Mouse (Mus musculus) adrenal gland, adult (tissue): ENCODE measurements around the gene Cryaa.
"Not testable (repeated sequence)": the region's sequence is repeated elsewhere in the genome, so short reads cannot be mapped to it uniquely, and the experiment has no call there.

Experiments
- DNase-seq, 2 experiments: peaks; one replicate each; pipeline ENCODE4 v3.0.0; 2022 to 2023; ENCODE audit warnings: low spot score in 1 of 2; ENCODE audit not compliant: inconsistent age in 2 of 2

Cryaa gene

DNA sequence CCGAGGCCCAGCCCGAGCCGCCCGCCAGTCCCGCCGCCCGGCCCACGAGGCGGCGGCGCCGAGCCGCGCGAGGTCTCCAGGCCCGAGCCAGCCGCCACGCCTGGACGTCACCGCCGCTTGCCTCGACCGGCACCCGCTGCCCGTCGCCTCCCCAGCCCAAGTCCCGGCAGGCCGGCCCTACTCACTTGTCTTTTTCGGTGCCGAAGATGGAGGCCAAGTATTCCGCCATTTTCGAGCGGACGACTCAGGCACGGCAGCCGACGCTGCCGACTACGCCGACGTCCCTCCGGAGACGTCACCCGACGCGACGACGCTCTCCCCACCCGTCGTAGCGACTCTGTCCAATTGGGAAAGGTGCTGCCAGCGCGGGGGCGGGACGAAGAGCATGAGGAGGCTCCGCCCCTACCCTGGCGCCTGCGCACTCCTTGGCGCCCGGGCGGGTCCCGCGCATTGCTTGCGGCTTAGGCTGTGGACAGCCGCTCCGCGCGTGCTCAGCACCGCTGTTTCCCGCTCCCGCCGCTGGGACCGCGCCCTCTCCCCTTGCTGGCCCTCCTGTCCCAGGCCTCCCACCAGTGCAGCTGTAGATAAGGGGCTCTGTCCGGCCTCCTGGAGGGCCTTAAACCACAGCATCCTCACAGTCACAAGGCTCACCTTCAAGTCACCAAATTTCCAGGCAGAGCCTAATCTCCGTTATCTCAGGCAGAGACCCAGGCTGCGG is 19.0 kb upstream of the Cryaa start, which contains the start of gene U2af1:
U2af1 (minus strand) TSS at position 425 of the 718 bp plus-strand sequence.
- peak; percentile 98 to 99 for DNase-seq

DNA sequence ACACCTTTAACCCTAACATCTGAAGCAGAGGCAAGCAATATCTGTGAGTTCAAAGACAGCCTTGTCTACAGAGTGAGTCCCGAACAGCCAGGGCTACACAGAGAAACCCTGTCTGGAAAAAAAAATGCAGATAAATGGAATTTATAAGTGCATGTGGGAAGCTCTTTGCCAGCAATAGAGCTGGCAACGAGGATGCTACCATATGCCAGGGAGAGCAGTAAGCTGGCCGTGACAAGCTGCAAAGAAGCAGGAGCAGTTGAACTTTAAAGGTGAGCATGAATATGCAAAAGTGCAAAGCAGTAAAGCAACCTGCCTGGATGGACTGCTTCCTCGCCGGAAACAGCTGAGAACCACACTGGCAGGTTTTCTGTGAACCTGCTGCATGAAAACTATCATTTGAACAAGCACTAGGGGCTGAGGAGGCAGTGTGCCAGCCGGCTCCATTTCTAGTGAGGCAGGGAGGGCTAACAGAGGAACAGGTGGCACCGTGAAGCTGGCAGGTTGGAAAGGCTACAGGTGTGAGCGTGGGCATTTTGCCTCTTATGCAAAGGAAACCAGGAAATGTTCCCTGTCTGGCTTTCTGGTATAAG is 16.9 kb upstream of the Cryaa start:
- DNase-seq: no peak

DNA sequence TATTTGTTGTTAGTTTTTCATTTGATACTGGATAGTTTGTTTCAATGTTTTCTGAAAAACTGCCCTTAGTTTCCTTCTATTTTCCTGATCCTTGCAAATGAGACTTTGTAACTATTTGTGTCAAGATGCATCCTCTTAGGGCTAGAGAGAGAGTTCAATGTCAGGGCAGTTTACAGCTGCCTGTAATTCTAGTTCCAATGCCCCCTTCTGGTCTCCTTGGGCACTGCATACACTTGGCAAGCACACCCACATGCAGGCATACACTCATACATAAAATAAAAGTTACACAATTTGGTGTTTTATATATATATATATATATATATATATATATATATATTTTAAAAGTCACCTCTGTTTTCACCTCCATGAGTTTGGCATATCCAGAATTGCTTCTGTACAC is 14.8 kb upstream of the Cryaa start:
- no peak for DNase-seq

DNA sequence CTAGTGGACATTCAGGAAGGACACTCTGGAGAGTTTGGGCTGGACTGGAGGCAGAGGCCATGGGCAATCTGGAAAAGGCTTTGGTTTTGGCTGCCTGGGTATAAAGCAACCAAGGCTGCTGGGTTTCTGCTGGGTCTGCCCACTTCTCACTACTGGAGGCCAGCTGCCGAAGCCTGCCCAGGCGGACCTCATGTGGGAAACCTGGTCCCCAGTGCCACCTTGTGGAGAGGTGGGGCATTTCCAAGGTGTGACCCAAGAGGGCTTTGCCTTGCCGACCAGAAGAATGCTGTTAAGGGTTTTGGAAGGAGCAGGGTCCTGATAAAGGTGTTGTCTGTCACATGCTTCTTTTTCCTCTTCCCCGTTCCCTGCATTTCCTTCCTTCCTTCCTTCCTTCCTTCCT is 12.8 kb upstream of the Cryaa start:
- peak; percentile 84 to 93 for DNase-seq

DNA sequence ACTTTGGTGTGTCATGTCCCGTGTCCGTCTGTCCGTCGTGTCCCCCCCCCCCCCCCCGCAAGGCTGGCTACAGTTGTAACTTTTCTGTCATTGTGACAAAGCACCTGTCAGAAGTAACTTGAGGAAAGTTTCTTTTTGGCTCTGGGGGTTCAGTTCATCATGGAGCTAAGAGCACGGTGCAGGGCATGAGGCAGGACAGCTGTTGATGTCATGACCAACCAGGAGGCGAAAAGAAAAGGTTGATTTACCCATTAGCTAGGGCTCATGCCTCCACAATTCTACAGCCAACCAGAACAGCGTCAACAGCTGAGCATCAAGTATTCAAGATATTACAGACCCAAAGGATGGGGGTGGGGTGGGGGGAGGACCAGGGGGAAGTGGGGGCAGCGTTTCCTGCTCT is 9.3 kb upstream of the Cryaa start:
- no peak for DNase-seq

DNA sequence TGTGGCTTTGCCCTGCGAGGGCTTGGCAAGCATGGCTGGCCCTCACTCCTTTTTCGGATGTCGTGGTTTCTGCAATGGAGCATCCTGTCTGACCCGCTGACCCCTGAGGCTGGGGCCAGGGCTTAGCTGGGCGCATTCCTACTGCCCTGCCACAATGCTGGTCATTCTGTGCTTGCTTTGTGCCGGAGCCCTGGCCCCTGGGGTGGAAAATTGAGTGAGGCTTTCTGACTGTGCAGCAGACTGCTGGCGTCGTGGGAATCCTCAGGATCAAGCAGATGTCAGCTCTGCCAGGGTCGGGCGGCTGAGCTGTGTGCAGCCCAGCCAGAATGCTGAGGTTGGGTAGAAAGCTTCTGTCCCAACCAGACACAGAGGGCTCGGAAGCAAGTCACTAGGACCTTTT is 7.4 kb upstream of the Cryaa start:
- DNase-seq: no peak

DNA sequence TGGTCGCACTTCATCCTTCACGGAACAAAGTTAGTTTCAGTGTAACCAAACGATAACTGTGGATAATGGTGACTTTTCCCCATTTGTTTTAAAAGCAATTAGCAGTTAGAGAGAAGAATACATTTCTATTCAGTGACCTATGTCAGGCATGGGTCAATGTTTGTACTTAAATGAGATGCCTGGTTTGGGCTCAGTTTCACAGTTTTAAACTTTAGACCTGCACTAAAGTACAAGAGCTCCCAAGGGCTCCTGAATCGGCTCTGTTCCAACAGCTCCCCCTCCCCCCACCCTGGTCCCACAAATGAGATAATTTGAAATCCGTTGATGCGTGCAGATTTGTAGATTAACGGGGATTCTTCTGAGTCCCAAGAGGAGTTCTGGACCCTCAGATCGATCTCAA is 5.9 kb upstream of the Cryaa start:
- no peak for DNase-seq

DNA sequence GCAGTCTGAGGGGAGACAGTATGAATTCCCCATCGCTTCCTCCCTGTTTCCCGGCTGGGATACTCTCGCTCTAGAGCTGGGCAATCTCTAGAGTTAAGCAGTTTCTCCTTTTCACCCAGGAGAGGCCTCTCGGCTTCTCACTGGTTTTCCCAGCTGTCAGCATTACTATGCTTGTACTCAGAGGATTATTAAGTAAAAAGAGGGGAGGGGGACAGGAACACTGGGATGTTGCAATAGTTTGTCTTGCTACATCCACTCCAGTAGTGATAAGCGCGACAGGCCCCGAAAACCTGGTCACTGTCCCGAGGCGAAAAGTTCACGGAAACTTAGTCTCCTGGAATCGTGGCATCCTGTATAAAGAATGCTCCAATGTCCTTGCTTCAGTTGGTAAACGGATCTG is 5.3 kb upstream of the Cryaa start:
- DNase-seq: no peak

DNA sequence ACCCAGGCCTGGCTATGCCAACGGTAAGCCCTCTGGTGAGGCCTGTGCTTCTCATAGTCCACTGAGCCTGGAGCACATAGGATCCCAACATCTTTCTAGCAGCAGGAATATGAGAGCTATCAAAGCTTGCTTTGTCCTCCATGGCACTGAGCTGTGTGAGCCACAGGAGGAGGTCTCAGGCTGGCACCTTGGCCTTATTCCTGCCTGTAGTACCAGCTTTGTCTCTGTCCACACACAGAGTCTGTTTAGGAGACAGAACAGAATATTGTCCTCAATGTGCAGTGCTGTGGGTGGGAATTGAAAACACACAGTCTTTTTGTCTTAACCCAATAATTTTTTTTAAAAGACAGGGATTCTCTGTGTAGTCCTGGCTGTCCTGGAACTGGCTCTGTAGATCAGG is 3.2 kb upstream of the Cryaa start:
- DNase-seq: no peak

DNA sequence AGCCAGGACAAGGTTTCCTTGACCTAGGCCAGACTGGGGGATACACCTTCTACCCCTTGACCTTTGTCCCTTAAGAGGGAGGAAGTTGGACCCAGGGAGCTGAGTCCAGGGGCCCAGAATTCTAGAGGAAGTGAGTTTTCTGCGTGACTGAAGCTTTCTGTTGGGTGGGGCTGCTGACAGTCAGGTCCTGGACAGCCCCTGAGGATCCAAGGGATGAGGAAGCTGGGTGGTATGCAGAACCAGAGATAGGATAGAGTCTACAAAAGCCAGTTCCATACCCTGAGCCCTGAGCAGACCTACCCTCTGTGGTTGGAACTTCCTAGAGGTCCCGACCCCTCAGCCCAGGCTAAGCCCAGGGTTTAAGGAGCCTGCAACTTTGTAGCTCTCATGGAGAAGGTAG is 2.8 kb downstream of the Cryaa start:
- no peak for DNase-seq

DNA sequence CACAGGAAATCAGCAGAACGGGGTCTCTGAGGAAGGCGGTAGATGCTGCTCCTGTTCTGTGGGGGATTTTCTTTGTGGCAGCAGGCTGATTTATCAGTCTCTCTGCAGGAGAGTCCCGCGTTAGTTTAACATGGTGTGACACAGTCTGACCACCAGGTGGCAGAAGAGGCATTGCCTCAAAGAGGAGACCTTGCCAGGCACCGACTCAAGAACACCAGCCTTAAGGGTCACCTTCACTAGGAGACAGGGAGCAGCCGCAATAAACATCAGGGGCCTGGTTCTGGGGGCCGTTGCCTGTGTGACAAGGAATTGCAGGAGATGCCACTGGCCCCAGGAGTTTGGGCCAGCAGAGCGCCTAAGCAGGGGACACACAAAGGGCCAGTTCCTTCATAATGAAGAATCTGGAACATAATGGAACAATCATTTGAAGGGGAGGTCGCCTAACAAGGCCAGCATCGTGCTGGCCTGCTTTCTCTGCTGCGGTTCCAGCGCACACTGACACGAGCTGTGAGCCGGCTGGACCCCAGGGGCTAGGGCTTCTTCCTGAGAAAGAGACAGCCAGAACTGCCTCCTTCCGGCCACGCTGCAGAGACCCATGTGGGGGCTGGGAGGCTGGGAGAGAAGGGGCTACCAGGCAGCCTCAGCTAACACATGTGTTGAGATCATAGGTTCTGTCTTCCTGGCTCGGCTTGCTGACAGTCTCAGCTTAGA is 8.1 kb downstream of the Cryaa start:
- peak; percentile 80 to 94 for DNase-seq

DNA sequence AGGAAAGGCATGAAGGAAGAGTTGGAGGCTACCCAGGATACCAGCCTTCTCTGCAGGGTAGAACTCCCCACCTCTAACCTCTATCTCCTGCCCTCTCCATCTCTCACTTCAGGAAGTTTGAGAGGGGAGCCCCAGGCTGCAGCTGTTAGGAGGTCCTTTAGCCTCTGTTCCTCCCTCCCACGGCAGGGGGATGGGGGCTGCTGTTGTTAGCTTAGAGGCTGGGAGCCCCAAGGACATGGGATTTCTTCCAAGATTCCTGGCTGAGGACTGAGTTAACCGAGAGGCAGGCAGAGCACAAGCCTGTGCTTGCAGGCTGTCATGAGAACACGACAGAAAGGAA is 8.6 kb downstream of the Cryaa start:
- DNase-seq: peak; percentile 31 to 76

DNA sequence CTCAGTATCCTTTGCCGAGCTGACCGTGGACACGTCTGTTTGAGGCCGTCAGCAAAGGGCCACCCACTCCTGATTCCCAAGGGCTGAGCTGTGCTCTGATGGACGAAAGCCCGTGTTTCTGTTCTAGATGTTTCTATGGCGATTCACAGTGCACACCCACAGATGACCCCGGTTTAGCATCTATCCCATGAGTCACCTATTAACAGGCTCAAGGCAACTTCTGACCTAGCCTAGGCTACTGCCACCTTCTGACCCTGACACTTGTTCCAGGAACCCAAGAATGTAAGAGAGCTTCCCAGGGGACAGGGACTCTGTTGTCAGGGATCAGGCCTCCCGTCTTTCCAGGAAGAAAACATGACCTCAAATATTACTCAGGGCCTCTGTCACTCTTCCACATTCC is 10.5 kb downstream of the Cryaa start:
- DNase-seq: peak; percentile 31 to 77

DNA sequence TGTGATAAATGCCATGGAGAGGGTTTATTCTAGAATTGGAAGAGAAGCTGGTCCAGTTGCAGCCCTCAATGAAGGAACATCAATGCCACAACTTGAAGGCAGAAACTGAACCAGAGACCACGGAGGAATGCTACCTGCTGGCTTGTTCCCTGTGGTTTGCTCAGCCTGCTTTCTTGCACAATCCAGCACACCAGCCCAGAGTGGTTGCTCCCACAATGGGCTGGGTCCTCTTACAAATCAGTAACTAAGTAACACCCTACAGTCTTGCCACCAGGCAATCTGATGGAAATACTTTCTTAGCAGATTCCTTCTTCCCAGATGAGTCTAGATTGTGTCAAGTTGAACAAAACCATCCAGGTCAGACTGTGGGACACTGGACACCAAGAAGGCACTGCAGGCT is 12.0 kb downstream of the Cryaa start:
- DNase-seq: no peak

DNA sequence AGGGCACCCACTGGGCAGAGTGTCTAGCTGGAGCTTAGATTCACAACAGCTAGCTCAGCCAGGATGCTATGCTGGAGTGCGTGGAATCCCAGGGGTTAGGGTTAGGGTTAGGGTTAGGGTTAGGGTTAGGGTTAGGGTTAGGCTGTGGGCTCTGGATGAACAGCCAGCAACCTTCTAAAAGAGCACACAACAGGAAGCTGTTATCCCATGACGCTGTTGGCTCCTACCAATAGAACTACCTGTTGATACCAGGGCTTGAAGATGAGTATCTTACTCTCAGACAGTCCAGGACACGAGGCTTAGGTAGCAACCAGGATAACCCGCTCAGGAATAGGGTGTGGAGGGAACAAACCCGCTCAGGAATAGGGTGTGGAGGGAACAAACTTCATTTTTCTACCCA is 15.3 kb downstream of the Cryaa start:
- DNase-seq: no peak

DNA sequence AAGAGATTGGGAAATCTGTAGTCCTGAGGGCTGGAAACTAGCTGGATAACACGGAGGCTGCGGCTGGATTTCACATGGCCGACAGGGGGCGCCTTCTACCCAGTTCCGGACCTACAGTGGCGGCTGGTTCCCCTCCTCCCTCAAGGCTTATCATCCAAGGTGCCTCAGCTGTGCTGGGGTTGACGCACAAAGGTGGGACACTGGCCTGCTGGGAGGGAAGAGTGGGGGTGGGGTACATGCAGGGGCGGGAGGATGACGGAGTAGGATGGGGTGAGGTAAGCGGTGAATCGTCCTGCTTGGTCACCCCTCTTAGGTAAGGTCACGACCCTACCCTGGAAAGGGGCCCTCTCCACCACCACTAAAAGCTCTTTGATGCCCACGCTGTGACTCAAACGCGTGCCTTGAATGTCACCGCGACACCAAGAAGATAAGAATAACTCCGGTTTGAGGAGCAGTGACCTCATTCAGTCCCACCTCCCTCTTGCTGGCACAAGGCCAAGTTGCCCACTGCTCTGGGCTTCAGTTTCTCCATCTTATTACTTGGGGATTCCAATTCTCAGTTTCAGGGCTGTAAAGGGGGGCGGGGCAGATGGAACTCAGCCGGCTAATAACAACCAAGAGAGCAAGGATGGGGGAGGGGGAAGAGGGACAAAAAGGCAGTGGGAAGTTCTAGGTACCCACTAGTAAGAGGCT is 15.9 kb downstream of the Cryaa start:
- peak; percentile 86 to 94 for DNase-seq

DNA sequence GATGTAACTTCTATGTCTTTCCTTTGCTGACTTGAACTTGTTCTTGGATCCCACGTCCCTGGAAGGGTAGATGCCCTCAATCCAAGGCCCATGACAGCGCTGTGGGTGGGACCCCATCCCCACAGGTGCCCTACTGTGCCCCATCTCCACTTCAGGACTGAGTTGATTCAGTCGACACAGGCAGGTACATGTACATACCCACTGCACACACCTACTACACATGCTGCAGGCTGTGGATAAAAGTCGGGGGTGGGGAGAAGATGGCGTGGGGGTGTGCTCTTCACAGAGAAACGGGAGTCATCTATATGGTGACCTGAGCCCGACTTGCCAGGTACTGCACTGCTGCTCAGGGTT is 16.4 kb downstream of the Cryaa start:
- no peak for DNase-seq

DNA sequence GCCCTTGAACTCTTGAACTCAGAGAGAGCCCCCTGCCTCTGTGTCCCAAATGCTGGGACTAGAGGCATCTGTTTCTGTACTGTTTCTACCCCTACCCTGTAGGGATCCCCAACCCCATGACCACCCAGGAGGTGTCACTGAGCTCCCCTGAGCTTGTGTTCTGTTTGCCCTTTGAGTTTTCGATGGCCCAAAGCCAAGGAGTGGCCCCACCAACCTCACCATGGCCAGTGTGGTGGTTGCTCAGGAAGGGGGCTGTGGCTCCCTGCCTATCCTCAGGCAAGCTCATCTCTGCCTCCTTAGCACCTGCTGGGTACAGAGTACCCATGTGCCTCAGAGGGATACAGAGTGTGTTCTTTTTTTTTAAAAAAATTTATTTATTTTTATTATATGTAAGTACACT is 17.3 kb downstream of the Cryaa start:
- no peak for DNase-seq

DNA sequence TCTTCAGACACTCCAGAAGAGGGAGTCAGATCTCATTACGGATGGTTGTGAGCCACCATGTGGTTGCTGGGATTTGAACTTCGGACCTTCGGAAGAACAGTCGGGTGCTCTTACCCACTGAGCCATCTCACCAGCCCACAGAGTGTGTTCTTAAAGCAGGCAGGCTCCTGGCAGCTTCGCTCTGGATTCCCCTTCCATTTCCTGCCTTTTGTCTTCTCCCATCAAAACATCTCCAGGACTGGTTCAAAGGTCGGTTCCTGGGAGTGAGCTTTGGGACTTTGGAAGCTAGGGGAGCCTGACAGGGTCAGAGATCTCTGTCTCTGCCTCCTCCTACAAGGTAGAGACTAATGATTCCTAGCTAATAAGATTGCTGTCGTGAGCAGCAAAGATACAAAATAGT is 17.7 kb downstream of the Cryaa start:
- not testable (repeated sequence) for DNase-seq

DNA sequence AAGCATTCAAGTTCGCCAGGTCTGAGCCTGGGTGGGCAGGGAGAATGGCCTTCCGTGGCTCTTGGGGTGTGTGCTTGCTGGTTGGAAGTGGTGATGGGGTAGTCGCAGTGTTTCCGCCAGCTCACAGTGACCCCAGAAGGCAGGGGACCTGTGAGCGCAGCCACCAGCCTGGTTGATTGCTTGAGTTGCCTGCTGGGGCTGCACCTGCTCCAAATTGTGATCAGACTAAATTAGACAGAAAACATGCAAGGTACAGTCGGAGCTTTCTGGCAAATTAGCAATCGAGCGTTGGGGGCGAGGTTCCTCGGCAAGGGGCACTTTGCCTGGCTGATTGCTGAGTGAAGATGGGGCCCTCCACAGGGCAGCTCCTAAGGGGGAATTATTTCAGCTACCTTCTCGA is 20.7 kb downstream of the Cryaa start:
- no peak for DNase-seq

DNA sequence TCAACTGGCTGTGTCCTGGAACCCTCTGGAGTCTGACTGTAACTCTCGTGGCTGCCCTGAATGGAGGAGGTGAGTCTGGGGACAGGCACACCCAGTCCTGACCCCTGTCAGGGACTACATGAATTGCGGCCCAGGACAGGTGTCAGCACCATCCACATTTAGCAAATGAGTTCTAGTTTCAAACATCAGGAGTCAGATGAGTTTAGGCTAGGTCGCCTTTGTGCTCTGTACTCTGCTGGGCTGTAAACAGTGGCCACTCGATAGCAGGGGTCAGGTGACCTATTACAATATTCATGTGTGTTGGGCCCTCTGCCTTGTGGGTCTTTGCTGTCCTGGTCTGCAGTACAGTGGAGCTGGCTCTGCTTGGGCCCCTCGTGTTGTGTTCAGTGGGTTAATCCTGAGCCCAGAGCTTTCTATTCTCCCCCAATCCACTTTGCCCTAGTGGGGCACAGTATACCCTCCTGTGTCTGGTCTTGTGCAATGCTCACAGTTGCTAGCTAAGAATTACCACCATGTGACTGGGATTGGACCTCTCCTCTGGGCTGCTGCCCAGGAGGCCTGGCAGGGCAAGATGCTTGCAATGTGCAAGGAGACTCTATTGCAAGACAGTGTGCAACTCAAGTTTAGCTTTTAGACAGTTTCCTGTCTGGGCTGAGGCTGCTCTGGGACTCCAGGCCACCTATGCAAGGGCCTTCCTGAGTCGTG is 25.8 kb downstream of the Cryaa start:
- peak in 1 of 2 experiments; percentile 66 for DNase-seq
